Mouse (Mus musculus) stomach, embryonic 16.5 days (tissue): ENCODE measurements around the gene Rpa2. TPM values are rescaled to one million over a fixed set of nuclear protein-coding genes. Genes with fewer than 3 reads are reported as not detected.
A peak's percentile ranks its signal among the peaks of the same experiment; 100 is the strongest.

Source experiments
- ATAC-seq: fragments of 200-750 bp; cut with Nextera tagmentation; 2 replicates; pipeline ENCODE4 v1.8.0; 2017; ENCODE audit warnings: moderate number of reproducible peaks, moderate TSS enrichment; ENCODE audit not compliant: insufficient read depth, low FRiP score
- H3K27ac ChIP-seq: fragments of 300-500 bp; sonication (generic); 2 replicates; pipeline ENCODE4 v1.5.1; 2014; ENCODE audit warnings: low read length
- H3K27me3 ChIP-seq: fragments of 300-500 bp; sonication (generic); 2 replicates; pipeline ENCODE4 v1.6.1; 2014; ENCODE audit warnings: low read length, control low read depth, mixed read lengths; ENCODE audit not compliant: control insufficient read depth, insufficient read depth
- H3K36me3 ChIP-seq: fragments of 300-500 bp; sonication (generic); 2 replicates; pipeline ENCODE4 v1.6.1; 2014; ENCODE audit warnings: low read length; ENCODE audit not compliant: control insufficient read depth, insufficient read depth
- H3K4me1 ChIP-seq: fragments of 300-500 bp; sonication (generic); 2 replicates; pipeline ENCODE4 v1.6.1; 2014; ENCODE audit warnings: low read length, control low read depth, mixed read lengths; ENCODE audit not compliant: control insufficient read depth, insufficient read depth
- H3K4me2 ChIP-seq: fragments of 300-500 bp; sonication (generic); 2 replicates; pipeline ENCODE4 v1.6.1; 2014; ENCODE audit warnings: low read depth, low read length, mixed read lengths
- H3K4me3 ChIP-seq: fragments of 300-500 bp; sonication (generic); replicated peaks from 2 replicates; pipeline ENCODE4 v1.5.1; 2014; ENCODE audit warnings: mild to moderate bottlenecking, low read length
- H3K9ac ChIP-seq: fragments of 300-500 bp; sonication (generic); 2 replicates; pipeline ENCODE4 v1.6.1; 2014; ENCODE audit warnings: low read length
- H3K9me3 ChIP-seq: fragments of 300-500 bp; sonication (generic); replicated peaks from 2 replicates; pipeline ENCODE4 v1.6.1; 2016; ENCODE audit warnings: low read length, control low read depth; ENCODE audit not compliant: control insufficient read depth
- WGBS: fragments of 180-500 bp; shearing (Covaris S2); extraction: QIAGEN DNeasy Blood & Tissue Kit; methylation state at CpG from one replicate; pipeline ENCODE4 v1.1.7; 2014; 5-methylcytosine and 5-hydroxymethylcytosine counted together
- polyA plus RNA-seq: library from polyadenylated mRNA; unstranded; fragments of >200 nt; fragmentation: Nextera tagmentation; extraction: Ambion mirVana; gene quantifications from 2 replicates; pipeline ENCODE4 v1.2.1, GENCODE M21; 2015

Rpa2 gene
- polyA plus RNA-seq, 1 experiment from 2014 or later = 75.3 TPM

GRCm38 (mm10) chr4:132823614-132824366 is 55.7 kb downstream of the Rpa2 start:
- 62% methylated on average over 8 of the region's 8 CpGs for WGBS
- Histone ChIP-seq H3K9ac (no peak overlapping the region), H3K27me3 (no peaks in the 10 kb centered on the region), H3K4me1 (no peaks in the 10 kb centered on the region), H3K4me2 (no peak overlapping the region), H3K36me3 (0 out of 2 replicates have a peak, but pooled peaks cover 6% of the 10 kb centered on the region), H3K27ac (no peak overlapping the region), H3K9me3 (no peaks in the 10 kb centered on the region), H3K4me3 (no peak overlapping the region)
- ATAC-seq = peak; percentile 44; the same call in 1 of the 2 replicates

Other genes with a start within 250 kb of the Rpa2 start
- gene Atpif1, start 234.7 kb upstream of the Rpa2 start, polyA plus RNA-seq = 1,031 and 1,078 TPM in 2 replicates
- gene Dnajc8, start 232.8 kb upstream of the Rpa2 start, polyA plus RNA-seq = 138 and 149 TPM in 2 replicates
- gene Ptafr, start 204.3 kb upstream of the Rpa2 start, polyA plus RNA-seq = 1.0 and 1.2 TPM in 2 replicates
- gene Eya3, start 129.3 kb upstream of the Rpa2 start, polyA plus RNA-seq = 23.5 and 23.8 TPM in 2 replicates
- gene Xkr8, start 35.8 kb upstream of the Rpa2 start, polyA plus RNA-seq = 4.9 and 6.0 TPM in 2 replicates
- 5.3 and 6.3 TPM in 2 replicates for gene Smpdl3b, start 11.1 kb upstream of the Rpa2 start, polyA plus RNA-seq
- gene Themis2, start 28.1 kb downstream of the Rpa2 start, polyA plus RNA-seq = 1.4 and 1.8 TPM in 2 replicates
- gene Ppp1r8, start 74.8 kb downstream of the Rpa2 start, polyA plus RNA-seq = 52.0 and 54.1 TPM in 2 replicates
- 59.6 and 62.7 TPM in 2 replicates for gene Stx12, start 116.2 kb downstream of the Rpa2 start, polyA plus RNA-seq
- 31.9 and 34.0 TPM in 2 replicates for gene Fam76a, start 154.2 kb downstream of the Rpa2 start, polyA plus RNA-seq
- gene Fgr, start 205.8 kb downstream of the Rpa2 start, polyA plus RNA-seq = 1.2 and 1.8 TPM in 2 replicates
- gene Ahdc1, start 242.9 kb downstream of the Rpa2 start, polyA plus RNA-seq = 4.9 and 7.1 TPM in 2 replicates